Mouse (Mus musculus) Patski (cell line): Measurements from ENCODE around the gene Irf2bpl. TPM values are rescaled to one million over a fixed set of nuclear protein-coding genes. Genes with fewer than 3 reads are reported as not detected.

Experiments
- ATAC-seq: fragments of 100-300 bp; one replicate; pipeline ENCODE4 v1.8.0; 2021
- CTCF ChIA-PET: fragments of 350-600 bp; sonication (Branson Sonifier 250); formaldehyde crosslinking; loops from one replicate; lab custom pipeline; 2022; ENCODE audit warnings: inconsistent platforms; lab: Charles Lee
- POLR2A ChIA-PET: fragments of 350-600 bp; sonication (Branson Sonifier 250); formaldehyde crosslinking; loops from one replicate; lab custom pipeline; 2022; ENCODE audit warnings: antibody characterized with exemption, inconsistent platforms; lab: Charles Lee
- DNase-seq: peaks from one replicate; pipeline ENCODE4 v3.0.0-alpha.2; 2011; ENCODE audit warnings: low read depth, low spot score
- H3K27me3 ChIP-seq: fragments of 371-371 bp; one replicate; pipeline ENCODE4 v1.5.1; 2021
- CTCF ChIP-seq: fragments of 100-300 bp; IDR thresholded peaks from one replicate; pipeline ENCODE4 v1.5.1; 2021
- in situ Hi-C: fragments of 300-500 bp; cut with MboI; formaldehyde crosslinking; loops from 3 replicates; pipeline ENCODE4 v1.11.1; 2018; ENCODE audit warnings: low pct_unique_long_range_greater_than_20kb, mixed read lengths
- polyA plus RNA-seq: library from polyadenylated mRNA; unstranded; gene quantifications from one replicate; pipeline ENCODE4 v1.2.3, GENCODE M21; 2021

Gene Irf2bpl
- polyA plus RNA-seq, 1 experiment from 2014 or later = 97.1 TPM

DNA sequence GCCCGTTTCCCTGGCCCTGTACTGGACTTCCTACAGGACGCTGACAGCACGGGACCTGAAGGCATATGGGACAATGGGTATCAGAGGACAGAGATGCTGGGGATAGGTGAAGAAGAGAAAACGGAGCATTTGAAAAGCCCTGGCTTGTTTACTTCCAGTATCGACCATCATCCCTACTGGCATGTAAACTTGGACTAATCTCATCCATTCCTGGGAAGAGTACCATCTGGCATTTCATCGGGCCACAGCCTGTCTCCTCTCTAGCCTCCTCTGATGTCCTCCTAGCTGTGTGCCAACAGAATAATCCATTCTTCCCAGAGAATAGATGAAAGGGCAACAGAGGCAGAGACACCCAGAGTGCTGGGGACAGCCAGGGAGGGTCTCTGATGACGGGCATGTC is 31.0 kb upstream of the Irf2bpl start:
- in situ Hi-C loops = no loop called here
- no peak for ATAC-seq
- DNase-seq = no peak
- TF ChIP-seq CTCF = no peak
- no peaks in the 10 kb centered on the region for H3K27me3 ChIP-seq
- ChIA-PET POLR2A (interaction anchor here (0.6 kb wide), 1 partner anchor 36 kb away, joined by 4 read pairs; no protein-coding TSS in a partner anchor), CTCF (interaction anchor here (1.5 kb wide), 1 partner anchor 9 kb away, joined by 4 read pairs; no protein-coding TSS in a partner anchor)

DNA sequence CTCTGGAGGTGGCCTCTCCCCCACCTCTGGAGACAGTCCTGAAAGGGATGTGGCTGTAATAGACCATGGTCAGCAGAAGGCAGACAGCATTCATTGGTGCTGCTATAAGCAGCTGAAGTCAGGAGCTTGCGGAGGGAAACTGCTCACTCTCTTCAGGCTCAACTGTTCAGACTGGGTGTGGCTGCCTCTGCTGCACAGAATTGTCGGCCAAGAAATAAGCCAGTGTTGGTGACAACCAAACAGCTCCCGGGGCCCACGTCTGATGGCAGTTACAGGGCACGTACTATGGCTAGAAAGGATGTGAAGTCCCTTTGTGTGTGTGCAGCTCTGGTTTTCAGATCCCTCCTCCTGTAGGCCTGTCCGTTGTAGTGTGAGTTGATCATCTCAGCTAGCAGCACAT is 30.2 kb upstream of the Irf2bpl start:
- POLR2A ChIA-PET = no interaction called here

DNA sequence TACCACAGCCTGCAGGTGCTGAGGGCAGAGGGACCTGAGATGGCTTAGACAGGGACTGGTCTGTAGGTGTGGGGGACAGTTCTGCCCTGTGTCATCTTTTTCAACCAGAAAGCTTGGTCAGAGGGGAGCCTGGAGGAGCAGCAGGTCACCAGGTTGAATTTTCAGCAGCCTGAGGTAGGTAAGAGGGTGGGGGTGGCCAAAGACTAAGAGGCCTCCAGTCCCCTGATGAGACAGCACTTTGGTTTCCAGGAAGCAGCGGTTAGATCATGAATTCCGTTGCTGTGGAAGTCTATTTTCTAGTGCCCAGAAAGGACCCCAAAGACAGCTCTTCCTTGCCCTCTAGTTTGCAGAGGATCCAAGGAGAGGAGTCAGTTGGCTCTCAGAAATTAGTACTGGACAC is 29.8 kb upstream of the Irf2bpl start:
- DNase-seq (no peak), ATAC-seq (no peak)
- ChIA-PET POLR2A (no interaction called here), CTCF (interaction anchor here (1.5 to 4.0 kb wide), 2 partner anchors 8 to 9 kb away, joined by 4 to 15 read pairs; no protein-coding TSS in a partner anchor)
- in situ Hi-C loops = no loop called here
- TF ChIP-seq CTCF = no peak
- no peaks in the 10 kb centered on the region for H3K27me3 ChIP-seq

More for the DNA sequence above, 30.2 kb upstream of the Irf2bpl start:
- no peak for ATAC-seq
- in situ Hi-C loops = no loop called here
- TF ChIP-seq CTCF = no peak
- H3K27me3 ChIP-seq = no peaks in the 10 kb centered on the region
- no peak for DNase-seq
- CTCF ChIA-PET = interaction anchor here (1.5 to 4.0 kb wide), 2 partner anchors 8 to 9 kb away, joined by 4 to 15 read pairs; no protein-coding TSS in a partner anchor

GRCm38 (mm10) chr12:86912335-86913093 is 27.9 kb upstream of the Irf2bpl start:
- CTCF ChIA-PET = interaction anchor here (1.3 to 4.0 kb wide), 2 partner anchors 11 to 114 kb away, joined by 5 to 15 read pairs; no protein-coding TSS in a partner anchor
- DNase-seq = no peak
- no peaks in the 10 kb centered on the region for H3K27me3 ChIP-seq
- TF ChIP-seq CTCF = no peak
- in situ Hi-C loops = no loop called here
- no peak for ATAC-seq
- POLR2A ChIA-PET = no interaction called here

GRCm38 (mm10) chr12:86911482-86911931 is 26.9 kb upstream of the Irf2bpl start:
- ChIA-PET POLR2A (no interaction called here), CTCF (interaction anchor here (4.0 kb wide), 1 partner anchor 12 kb away, joined by 15 read pairs; no protein-coding TSS in a partner anchor)
- DNase-seq = no peak
- H3K27me3 ChIP-seq = no peaks in the 10 kb centered on the region
- in situ Hi-C loops = no loop called here
- ATAC-seq = no peak
- TF ChIP-seq CTCF = no peak

- POLR2A ChIA-PET = interaction anchor here (2.3 to 2.5 kb wide), 2 partner anchors 107 to 110 kb away, joined by 6 to 8 read pairs; no protein-coding TSS in a partner anchor
- CTCF ChIA-PET = interaction anchor here (0.7 to 5.4 kb wide), 13 partner anchors 8 to 136 kb away, joined by 3 to 76 read pairs (median 5); no protein-coding TSS in a partner anchor
- TF ChIP-seq CTCF = peak; percentile 90
- H3K27me3 ChIP-seq = no peaks in the 10 kb centered on the region
- DNase-seq (no peak), ATAC-seq (peak; percentile 57)
- in situ Hi-C loops = loop anchor here (5.0 kb wide), 2 partner anchors 109 to 134 kb away; no protein-coding TSS in a partner anchor
Observed at GRCm38 (mm10) chr12:86906395-86906794, 21.8 kb upstream of the Irf2bpl start.

GRCm38 (mm10) chr12:86905876-86906275 is 21.3 kb upstream of the Irf2bpl start:
- no peaks in the 10 kb centered on the region for H3K27me3 ChIP-seq
- no peak for ATAC-seq
- no peak for TF ChIP-seq CTCF
- ChIA-PET POLR2A (interaction anchor here (0.6 to 2.5 kb wide), 4 partner anchors 9 to 110 kb away, joined by 3 to 8 read pairs (median 5); no protein-coding TSS in a partner anchor), CTCF (interaction anchor here (0.7 to 5.4 kb wide), 15 partner anchors 9 to 138 kb away, joined by 3 to 76 read pairs (median 5); no protein-coding TSS in a partner anchor)
- in situ Hi-C loops = loop anchor here (5.0 kb wide), 2 partner anchors 109 to 134 kb away; no protein-coding TSS in a partner anchor
- DNase-seq = no peak

GRCm38 (mm10) chr12:86905203-86905602 is 20.6 kb upstream of the Irf2bpl start:
- H3K27me3 ChIP-seq = no peaks in the 10 kb centered on the region
- in situ Hi-C loops = loop anchor here (5.0 kb wide), 2 partner anchors 108 to 133 kb away; no protein-coding TSS in a partner anchor
- TF ChIP-seq CTCF = peak; percentile 76
- no peak for DNase-seq
- ATAC-seq = no peak
- CTCF ChIA-PET = interaction anchor here (0.7 to 5.4 kb wide), 15 partner anchors 9 to 137 kb away, joined by 3 to 76 read pairs (median 5); no protein-coding TSS in a partner anchor
- POLR2A ChIA-PET = interaction anchor here (0.6 to 2.5 kb wide), 3 partner anchors 8 to 109 kb away, joined by 3 to 8 read pairs (median 4); no protein-coding TSS in a partner anchor

DNA sequence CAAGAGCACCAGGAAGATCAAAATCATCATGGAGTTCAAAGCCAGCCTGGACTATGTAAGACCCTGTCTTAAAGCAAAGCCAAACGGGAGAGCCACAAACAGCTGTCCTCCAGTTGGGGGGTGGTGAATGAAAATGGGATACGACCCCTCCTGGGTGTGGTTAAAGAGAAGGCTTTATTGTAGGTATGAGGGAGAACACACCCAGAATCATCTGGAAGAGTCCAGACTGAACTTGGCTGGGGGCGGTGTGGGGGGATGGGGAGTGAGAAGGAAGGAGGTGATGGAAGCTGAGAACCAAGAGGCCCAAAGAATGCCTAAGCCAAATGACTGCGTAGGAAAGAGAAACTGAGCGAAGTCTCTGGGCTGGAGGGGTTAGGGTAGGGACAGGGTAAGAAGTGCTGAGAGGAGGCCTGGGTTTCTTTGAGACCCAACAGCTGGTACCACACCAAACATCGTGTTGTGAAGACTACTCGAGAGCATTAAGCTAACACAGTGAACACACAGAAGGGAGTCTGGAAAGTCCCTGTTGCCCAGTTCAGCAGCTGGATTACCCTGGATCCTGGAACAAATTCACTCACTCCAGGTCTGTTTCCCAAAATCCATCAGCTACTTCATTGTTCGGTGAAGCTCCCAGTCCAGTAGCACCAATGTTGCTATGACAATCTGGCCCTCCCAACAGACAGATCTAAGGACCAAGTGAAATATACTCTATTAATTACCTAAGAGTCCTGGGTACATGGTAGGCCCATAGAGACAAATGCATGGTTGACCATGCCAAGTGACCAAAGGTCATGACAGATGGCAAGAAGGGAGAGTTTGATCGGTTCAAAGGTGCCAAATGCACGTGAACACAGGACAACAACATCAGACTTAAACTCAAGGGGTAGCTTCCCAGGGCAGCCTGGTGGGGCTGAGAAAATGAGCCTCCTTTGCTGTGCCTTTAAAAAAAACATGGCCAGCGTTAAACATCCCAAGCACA is 19.5 kb upstream of the Irf2bpl start:
- ATAC-seq = no peak
- CTCF ChIA-PET = interaction anchor here (1.0 to 5.4 kb wide), 4 partner anchors 13 to 136 kb away, joined by 3 to 76 read pairs (median 4); no protein-coding TSS in a partner anchor
- POLR2A ChIA-PET = interaction anchor here (0.6 to 2.5 kb wide), 4 partner anchors 15 to 108 kb away, joined by 3 to 8 read pairs (median 5); no protein-coding TSS in a partner anchor

More for the DNA sequence above, 19.5 kb upstream of the Irf2bpl start:
- H3K27me3 ChIP-seq = no peaks in the 10 kb centered on the region
- TF ChIP-seq CTCF = no peak
- DNase-seq = no peak
- in situ Hi-C loops = no loop called here
